In genomic region chr11:88386916-88387315, GRCm38 (mm10) we compare ENCODE assay signal across 10 mouse cellular contexts.
DNase-seq lines count a peak whose midpoint lies in the region; ATAC-seq lines count a peak whose summit lies in the region.
"Had no signal": no experiment of that assay in that cellular context is flagged by ENCODE, and none has a peak within 500 bp of the region (broad histone marks: within the 10 kb centered on the region; RNA-seq: fewer than 3 reads in every experiment).

No protein-coding gene starts in this region.

- H3K4me3 ChIP-seq in liver, embryonic 11.5 days (ENCODE audit: low read depth, low read length): no peak overlapping the region
- H3K4me3 ChIP-seq in heart, embryonic 13.5 days: no peak overlapping the region
- no peak overlapping the region for H3K4me3 ChIP-seq in neural tube, embryonic 15.5 days (replicated peaks)
- H3K4me3 ChIP-seq: limb, embryonic 12.5 days; midbrain, embryonic 13.5 days had no signal

- no peaks in the 10 kb centered on the region for H3K9me3 ChIP-seq in liver, embryonic 11.5 days (ENCODE audit: control insufficient read depth, low read length)
- no peaks in the 10 kb centered on the region for H3K9me3 ChIP-seq in heart, embryonic 13.5 days
- no peaks in the 10 kb centered on the region for H3K9me3 ChIP-seq in neural tube, embryonic 15.5 days (replicated peaks)
- H3K9me3 ChIP-seq: limb, embryonic 12.5 days; midbrain, embryonic 13.5 days had no signal

- H3K27ac ChIP-seq in liver, embryonic 11.5 days (ENCODE audit: low read depth, low read length): no peak overlapping the region
- H3K27ac ChIP-seq in heart, embryonic 13.5 days (replicated peaks): peak overlapping the region; percentile 24; the same call in 1 of the 2 replicates
- no peak overlapping the region for H3K27ac ChIP-seq in neural tube, embryonic 15.5 days (replicated peaks)
- H3K27ac ChIP-seq: limb, embryonic 12.5 days had no signal

- H3K4me1 ChIP-seq in liver, embryonic 11.5 days (replicated peaks; ENCODE audit: control insufficient read depth, insufficient read depth, low read length): no peaks in the 10 kb centered on the region
- H3K4me1 ChIP-seq in heart, embryonic 13.5 days: peaks cover 40% of the 10 kb centered on the region
- H3K4me1 ChIP-seq in neural tube, embryonic 15.5 days: peaks cover 13% of the 10 kb centered on the region
- H3K4me1 ChIP-seq: limb, embryonic 12.5 days had no signal

- ATAC-seq in liver, embryonic 11.5 days (replicated peaks; ENCODE audit: low FRiP score): no peak
- no peak; the same call in 1 of the 2 replicates for ATAC-seq in heart, embryonic 13.5 days (ENCODE audit: extremely low read depth, insufficient number of reproducible peaks, low FRiP score, low TSS enrichment)
- ATAC-seq in neural tube, embryonic 15.5 days (ENCODE audit: low FRiP score): no peak
- ATAC-seq: midbrain, embryonic 13.5 days had no signal

- H3K9ac ChIP-seq in liver, embryonic 11.5 days (ENCODE audit: low read depth, low read length): no peak overlapping the region
- no peak overlapping the region for H3K9ac ChIP-seq in heart, embryonic 13.5 days
- H3K9ac ChIP-seq in neural tube, embryonic 15.5 days (replicated peaks): no peak overlapping the region
- H3K9ac ChIP-seq: limb, embryonic 12.5 days; midbrain, embryonic 13.5 days had no signal

- no peaks in the 10 kb centered on the region for H3K27me3 ChIP-seq in liver, embryonic 11.5 days (replicated peaks; ENCODE audit: control insufficient read depth, insufficient read depth, low read length)
- no peaks in the 10 kb centered on the region for H3K27me3 ChIP-seq in heart, embryonic 13.5 days (replicated peaks)
- H3K27me3 ChIP-seq in neural tube, embryonic 15.5 days (replicated peaks): no peaks in the 10 kb centered on the region
- H3K27me3 ChIP-seq: limb, embryonic 12.5 days; midbrain, embryonic 13.5 days had no signal

- WGBS in liver, embryonic 11.5 days: 75% methylated on average over 4 of the region's 4 CpGs
- 52% methylated on average over 4 of the region's 4 CpGs for WGBS in heart, embryonic 13.5 days
- WGBS in neural tube, embryonic 15.5 days: 79% methylated on average over 4 of the region's 4 CpGs

- DNase-seq in liver: peak; percentile 28
- no peak for DNase-seq in liver, embryonic 11.5 days (ENCODE audit: low spot score)
- DNase-seq in kidney, postnatal 25 days: peak; percentile 69 to 89
- peak; percentile 53 to 73 for DNase-seq in lung, postnatal 4 days
- DNase-seq in left cerebral cortex, adult 9 months (ENCODE audit: low spot score in 2 of 2): no peak
- DNase-seq: thymus, postnatal 4 days had no signal

- no peak overlapping the region for H3K4me2 ChIP-seq in liver, embryonic 11.5 days
- no peak overlapping the region for H3K4me2 ChIP-seq in heart, embryonic 13.5 days
- no peak overlapping the region for H3K4me2 ChIP-seq in neural tube, embryonic 15.5 days
- H3K4me2 ChIP-seq: limb, embryonic 12.5 days; midbrain, embryonic 13.5 days had no signal

- no peaks in the 10 kb centered on the region for H3K36me3 ChIP-seq in liver, embryonic 11.5 days (ENCODE audit: control insufficient read depth, insufficient read depth, low read length)
- peaks cover 15% of the 10 kb centered on the region; the same call in 1 of the 2 replicates for H3K36me3 ChIP-seq in heart, embryonic 13.5 days
- no peaks in the 10 kb centered on the region for H3K36me3 ChIP-seq in neural tube, embryonic 15.5 days

Comparison
In these comparisons a context has a peak if more than half of its experiments do, and no peak if none do; other contexts are left out.
1. DNase-seq: peak in liver (single experiment), kidney, postnatal 25 days (2 of 2) and lung, postnatal 4 days (2 of 2); none in liver, embryonic 11.5 days (single experiment) and left cerebral cortex, adult 9 months (0 of 2).